Mouse (Mus musculus) liver, postnatal 0 days (tissue): Measurements from ENCODE around the gene Auh. TPM values are rescaled to one million over a fixed set of nuclear protein-coding genes. Genes with fewer than 3 reads are reported as not detected.
A peak's percentile ranks its signal among the peaks of the same experiment; 100 is the strongest.

Experiments
- ATAC-seq: fragments of 200-750 bp; cut with Nextera tagmentation; 2 replicates; pipeline ENCODE4 v1.8.0; 2017; ENCODE audit warnings: mild to moderate bottlenecking, moderate library complexity
- DNase-seq: peaks from one replicate; pipeline ENCODE4 v3.0.0-alpha.2; 2016
- H3K27ac ChIP-seq: fragments of 300-500 bp; sonication (generic); 2 replicates; pipeline ENCODE4 v1.5.1; 2014; ENCODE audit warnings: antibody characterized with exemption, moderate library complexity, mild to moderate bottlenecking, low read depth
- H3K27me3 ChIP-seq: fragments of 300-500 bp; sonication (generic); 2 replicates; pipeline ENCODE4 v1.6.1; 2014; ENCODE audit warnings: low read length, control low read depth, mixed read lengths; ENCODE audit not compliant: insufficient read depth
- H3K36me3 ChIP-seq: fragments of 300-500 bp; sonication (generic); replicated peaks from 2 replicates; pipeline ENCODE4 v1.6.1; 2014; ENCODE audit warnings: mild to moderate bottlenecking, control low read depth, low read length, moderate library complexity, mixed read lengths; ENCODE audit not compliant: insufficient read depth
- H3K4me1 ChIP-seq: fragments of 300-500 bp; sonication (generic); 2 replicates; pipeline ENCODE4 v1.6.1; 2014; ENCODE audit warnings: antibody characterized with exemption, mild to moderate bottlenecking, control low read depth; ENCODE audit not compliant: insufficient read depth
- H3K4me2 ChIP-seq: fragments of 300-500 bp; sonication (generic); 2 replicates; pipeline ENCODE4 v1.6.1; 2014; ENCODE audit warnings: low read depth, mild to moderate bottlenecking, low read length, moderate library complexity, mixed read lengths
- H3K4me3 ChIP-seq: fragments of 300-500 bp; sonication (generic); 2 replicates; pipeline ENCODE4 v1.5.1; 2014; ENCODE audit warnings: low read depth, low read length
- H3K9ac ChIP-seq: fragments of 300-500 bp; sonication (generic); replicated peaks from 2 replicates; pipeline ENCODE4 v1.6.1; 2014; ENCODE audit warnings: mild to moderate bottlenecking, moderate library complexity
- H3K9me3 ChIP-seq: fragments of 300-500 bp; sonication (generic); 2 replicates; pipeline ENCODE4 v1.6.1; 2016; ENCODE audit warnings: mild to moderate bottlenecking, control low read depth, low read length, mixed read lengths
- CTCF ChIP-seq: sonication (generic); IDR thresholded peaks from 2 replicates; pipeline ENCODE4 v1.5.1; 2016; ENCODE audit warnings: antibody characterized with exemption, low read depth
- EP300 ChIP-seq: IDR thresholded peaks from 2 replicates; pipeline ENCODE4 v1.6.1; 2016; ENCODE audit warnings: antibody characterized with exemption, low read depth, mild to moderate bottlenecking
- WGBS: fragments of 180-500 bp; shearing (Covaris S2); extraction: QIAGEN DNeasy Blood & Tissue Kit; methylation state at CpG from one replicate; pipeline ENCODE4 v1.1.7; 2014; ENCODE audit not compliant: insufficient replicate concordance; 5-methylcytosine and 5-hydroxymethylcytosine counted together
- polyA plus RNA-seq: library from polyadenylated mRNA; unstranded; fragments of >200 nt; fragmentation: Nextera tagmentation; extraction: Ambion mirVana; gene quantifications from 2 replicates; pipeline ENCODE4 v1.2.1, GENCODE M21; 2015

The Auh gene
- polyA plus RNA-seq, 1 experiment from 2014 or later, result 33.2 TPM

GRCm38 (mm10) chr13:52919790-52920352 is 9.6 kb downstream of the Auh start:
- no peak for ATAC-seq
- Histone ChIP-seq H3K36me3 (peaks cover 8% of the 10 kb centered on the region), H3K27ac (no peak overlapping the region), H3K4me2 (no peak overlapping the region), H3K27me3 (no peaks in the 10 kb centered on the region), H3K4me3 (no peak overlapping the region), H3K9ac (no peak overlapping the region), H3K4me1 (no peaks in the 10 kb centered on the region), H3K9me3 (no peaks in the 10 kb centered on the region)
- no peak for TF ChIP-seq CTCF
- TF ChIP-seq EP300, result no peak
- no peak for DNase-seq
- 72% methylated on average over 10 of the region's 10 CpGs for WGBS

- Histone ChIP-seq H3K36me3 (peaks cover 8% of the 10 kb centered on the region), H3K4me1 (no peaks in the 10 kb centered on the region), H3K9ac (no peak overlapping the region), H3K9me3 (no peaks in the 10 kb centered on the region), H3K4me2 (no peak overlapping the region), H3K4me3 (no peak overlapping the region), H3K27ac (no peak overlapping the region), H3K27me3 (no peaks in the 10 kb centered on the region)
- 94% methylated on average over 5 of the region's 5 CpGs for WGBS
- TF ChIP-seq CTCF (no peak), EP300 (no peak)
- DNase-seq (no peak), ATAC-seq (no peak)
These were observed 11.1 kb downstream of the Auh start for GRCm38 (mm10) chr13:52918333-52918732.

- no peak overlapping the region for H3K27ac ChIP-seq
- no peak overlapping the region for H3K4me3 ChIP-seq
- WGBS, result 62% methylated on average over 19 of the region's 19 CpGs
- H3K4me2 ChIP-seq, result no peak overlapping the region
- peak; percentile 73 for ATAC-seq
- H3K9me3 ChIP-seq, result no peaks in the 10 kb centered on the region
- H3K4me1 ChIP-seq, result no peaks in the 10 kb centered on the region
- no peaks in the 10 kb centered on the region for H3K27me3 ChIP-seq
- H3K36me3 ChIP-seq, result peaks cover 20% of the 10 kb centered on the region
- H3K9ac ChIP-seq, result no peak overlapping the region
- DNase-seq, result no peak
- no peak for TF ChIP-seq CTCF
- TF ChIP-seq EP300, result peak; percentile 48
These were observed 14.8 kb downstream of the Auh start for GRCm38 (mm10) chr13:52914591-52915110.

- TF ChIP-seq EP300 (no peak), CTCF (no peak)
- Histone ChIP-seq H3K36me3 (peaks cover 25% of the 10 kb centered on the region), H3K27me3 (no peaks in the 10 kb centered on the region), H3K4me1 (no peaks in the 10 kb centered on the region), H3K4me3 (no peak overlapping the region), H3K4me2 (no peak overlapping the region), H3K9ac (no peak overlapping the region), H3K27ac (no peak overlapping the region), H3K9me3 (no peaks in the 10 kb centered on the region)
- ATAC-seq, result no peak
- WGBS, result 80% methylated on average over 7 of the region's 7 CpGs
- DNase-seq, result no peak
These were observed 15.6 kb downstream of the Auh start for GRCm38 (mm10) chr13:52913926-52914325.

- no peak for ATAC-seq
- no peak overlapping the region for H3K4me3 ChIP-seq
- no peaks in the 10 kb centered on the region for H3K9me3 ChIP-seq
- no peaks in the 10 kb centered on the region for H3K27me3 ChIP-seq
- no peak for DNase-seq
- H3K27ac ChIP-seq, result no peak overlapping the region
- peaks cover 21% of the 10 kb centered on the region for H3K36me3 ChIP-seq
- WGBS, result 72% methylated on average over 8 of the region's 8 CpGs
- TF ChIP-seq EP300 (no peak), CTCF (no peak)
- H3K9ac ChIP-seq, result no peak overlapping the region
- H3K4me1 ChIP-seq, result no peaks in the 10 kb centered on the region
- no peak overlapping the region for H3K4me2 ChIP-seq
These were observed 17.0 kb downstream of the Auh start for GRCm38 (mm10) chr13:52912495-52912894.

GRCm38 (mm10) chr13:52911259-52911658 is 18.2 kb downstream of the Auh start:
- no peak overlapping the region for H3K9ac ChIP-seq
- H3K4me3 ChIP-seq, result no peak overlapping the region
- H3K27ac ChIP-seq, result no peak overlapping the region
- no peak for TF ChIP-seq CTCF
- TF ChIP-seq EP300, result no peak
- H3K27me3 ChIP-seq, result no peaks in the 10 kb centered on the region
- ATAC-seq (no peak), DNase-seq (no peak)
- H3K4me2 ChIP-seq, result no peak overlapping the region
- WGBS, result 85% methylated on average over 4 of the region's 4 CpGs
- no peaks in the 10 kb centered on the region for H3K4me1 ChIP-seq
- H3K9me3 ChIP-seq, result no peaks in the 10 kb centered on the region
- peaks cover 27% of the 10 kb centered on the region for H3K36me3 ChIP-seq

GRCm38 (mm10) chr13:52906296-52906695 is 23.2 kb downstream of the Auh start:
- TF ChIP-seq CTCF (no peak), EP300 (no peak)
- Histone ChIP-seq H3K4me1 (peaks cover 2% of the 10 kb centered on the region; the same call in 1 of the 2 replicates), H3K27ac (no peak overlapping the region), H3K4me2 (no peak overlapping the region), H3K9ac (no peak overlapping the region), H3K4me3 (no peak overlapping the region), H3K9me3 (no peaks in the 10 kb centered on the region), H3K36me3 (peaks cover 21% of the 10 kb centered on the region), H3K27me3 (no peaks in the 10 kb centered on the region)
- ATAC-seq (no peak), DNase-seq (no peak)
- WGBS, result 91% methylated on average over 11 of the region's 11 CpGs
